Mouse (Mus musculus) C2C12 (cell line): ENCODE data around the gene Cdh4.

Experiments used
- CTCF ChIP-seq: IDR thresholded peaks from one replicate; pipeline ENCODE4 v1.5.1; 2011; ENCODE audit not compliant: control insufficient read depth, insufficient read depth, insufficient read length
- FOSL1 ChIP-seq: IDR thresholded peaks from one replicate; pipeline ENCODE4 v1.8.0; 2011; ENCODE audit warnings: mild to moderate bottlenecking, low read length; ENCODE audit not compliant: poor library complexity, insufficient read depth, severe bottlenecking
- MAX ChIP-seq: IDR thresholded peaks from one replicate; pipeline ENCODE4 v1.6.1; 2011; ENCODE audit warnings: mild to moderate bottlenecking, control low read depth
- MYOD1 ChIP-seq: IDR thresholded peaks from one replicate; pipeline ENCODE4 v1.6.1; 2011; ENCODE audit warnings: low read depth; ENCODE audit not compliant: control insufficient read depth, insufficient read length
- MYOG ChIP-seq: IDR thresholded peaks from one replicate; pipeline ENCODE4 v1.6.1; 2011; ENCODE audit not compliant: control insufficient read depth, insufficient read length; ENCODE audit errors: extremely low read depth
- USF1 ChIP-seq: IDR thresholded peaks from one replicate; pipeline ENCODE4 v1.6.1; 2011; ENCODE audit warnings: low read depth, mild to moderate bottlenecking, control low read depth, moderate library complexity

- TF ChIP-seq USF1 (no peak), CTCF (no peak), MYOG (no peak), MAX (no peak), MYOD1 (no peak), FOSL1 (no peak)
Observed at GRCm38 (mm10) chr2:179913349-179913748, 471.1 kb downstream of the Cdh4 start.
